Mouse (Mus musculus): ENCODE results near the gene Sulf2.

- TF ChIP-seq CTCF (IDR thresholded peaks at IDR 0.05; ENCODE audit: control insufficient read depth, insufficient read depth, insufficient replicate concordance, low read depth, low read length), result no peak
- TF ChIP-seq POLR2A (IDR thresholded peaks at IDR 0.05; ENCODE audit: control insufficient read depth, low read depth, low read length), result no peak
Measured at GRCm38 (mm10) chr2:166128032-166128431, 27.4 kb downstream of the Sulf2 start.
